Mouse (Mus musculus) liver, embryonic 14.5 days (tissue): ENCODE measurements around the gene Trmt10c. TPM values are rescaled to one million over a fixed set of nuclear protein-coding genes. Genes with fewer than 3 reads are reported as not detected.
"Not testable (repeated sequence)": the region's sequence is repeated elsewhere in the genome, so short reads cannot be mapped to it uniquely, and the experiment has no call there.

Source experiments
- ATAC-seq: fragments of 200-750 bp; cut with Nextera tagmentation; 2 replicates; pipeline ENCODE4 v1.8.0; 2017; ENCODE audit warnings: moderate number of reproducible peaks, mild to moderate bottlenecking, moderate library complexity; ENCODE audit not compliant: insufficient read depth
- DNase-seq, 3 experiments: peaks; one replicate each; pipeline ENCODE4 v3.0.0-alpha.2; 2012 to 2013; ENCODE audit warnings: low read depth in 3 of 3, low spot score in 3 of 3
- H3K27ac ChIP-seq: fragments of 300-500 bp; sonication (generic); 2 replicates; pipeline ENCODE4 v1.5.1; 2014; ENCODE audit warnings: moderate library complexity, mild to moderate bottlenecking, control low read depth, inconsistent platforms
- H3K27me3 ChIP-seq: fragments of 300-500 bp; sonication (generic); 2 replicates; pipeline ENCODE4 v1.6.1; 2014; ENCODE audit warnings: mild to moderate bottlenecking, low read length, moderate library complexity; ENCODE audit not compliant: control insufficient read depth, insufficient read depth
- H3K36me3 ChIP-seq: fragments of 300-500 bp; sonication (generic); replicated peaks from 2 replicates; pipeline ENCODE4 v1.6.1; 2014; ENCODE audit warnings: low read depth; ENCODE audit not compliant: control insufficient read depth, insufficient read depth
- H3K4me1 ChIP-seq, 2 experiments: fragments of 200-500 bp in 1 of 2; fragments of 300-500 bp in 1 of 2; sonication (generic) in 1 of 2; replicated peaks; 2 replicates each; pipeline ENCODE4 v1.6.1; 2012 to 2014; ENCODE audit warnings: antibody characterized with exemption in 1 of 2, inconsistent platforms in 1 of 2, low read length in 1 of 2; ENCODE audit not compliant: control insufficient read depth in 2 of 2, insufficient read depth in 2 of 2
- H3K4me2 ChIP-seq: fragments of 300-500 bp; sonication (generic); 2 replicates; pipeline ENCODE4 v1.6.1; 2014; ENCODE audit warnings: low read depth, mild to moderate bottlenecking, control low read depth, moderate library complexity
- H3K4me3 ChIP-seq, 2 experiments: fragments of 200-500 bp in 1 of 2; fragments of 300-500 bp in 1 of 2; sonication (generic) in 1 of 2; 2 replicates each; pipeline ENCODE4 v1.5.1; 2012 to 2014; ENCODE audit warnings: low read depth in 2 of 2, low read length in 2 of 2, mild to moderate bottlenecking in 2 of 2, control low read depth in 1 of 2, inconsistent platforms in 1 of 2, moderate library complexity in 1 of 2; ENCODE audit not compliant: insufficient read depth in 1 of 2
- H3K9ac ChIP-seq: fragments of 300-500 bp; sonication (generic); replicated peaks from 2 replicates; pipeline ENCODE4 v1.6.1; 2014; ENCODE audit warnings: mild to moderate bottlenecking, control low read depth, moderate library complexity
- H3K9me3 ChIP-seq: fragments of 300-500 bp; sonication (generic); 2 replicates; pipeline ENCODE4 v1.6.1; 2016; ENCODE audit warnings: low read length, mixed read lengths; ENCODE audit not compliant: control insufficient read depth
- CTCF ChIP-seq: IDR thresholded peaks from 2 replicates; pipeline ENCODE4 v1.5.1; 2016; ENCODE audit warnings: antibody characterized with exemption, low read depth, control low read depth
- EP300 ChIP-seq: IDR thresholded peaks from 2 replicates; pipeline ENCODE4 v1.6.1; 2016; ENCODE audit warnings: antibody characterized with exemption, low read depth
- WGBS: fragments of 180-500 bp; shearing (Covaris S2); extraction: QIAGEN DNeasy Blood & Tissue Kit; methylation state at CpG from one replicate; pipeline ENCODE4 v1.1.7; 2014; ENCODE audit not compliant: insufficient replicate concordance; 5-methylcytosine and 5-hydroxymethylcytosine counted together
- polyA plus RNA-seq, 2 experiments: library from polyadenylated mRNA; depleted of rRNA in 1 of 2; stranded (reverse) in 1 of 2; unstranded in 1 of 2; fragments of >200 nt; fragmentation: Nextera tagmentation in 1 of 2; extraction: Ambion mirVana in 1 of 2; gene quantifications; 2 replicates each; pipeline versions ENCODE4 v1.2.1 to v1.2.3; 2012 to 2014

Gene Trmt10c
- polyA plus RNA-seq, 2 experiments, result 6.1 to 16.1 TPM

DNA sequence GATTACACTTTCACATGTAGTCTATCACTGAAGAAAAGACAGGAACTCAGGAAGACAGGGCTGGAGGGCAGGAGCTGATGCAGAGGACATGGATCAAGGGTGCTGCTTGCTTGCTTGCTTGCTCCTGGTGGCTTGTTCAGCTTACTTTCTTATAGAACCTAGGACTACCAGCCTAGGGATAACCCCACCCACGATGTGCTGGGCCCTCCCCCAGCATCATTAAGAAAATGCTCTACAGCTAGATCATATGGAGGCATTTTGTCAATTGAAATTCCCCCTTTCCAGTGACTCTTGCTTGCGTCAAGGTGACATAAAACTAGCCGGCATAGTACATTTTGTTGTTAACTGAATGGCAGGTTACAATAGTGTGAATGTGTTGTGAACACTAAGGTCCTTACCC, 18.3 kb upstream of the Trmt10c start:
- 64% methylated on average over 3 of the region's 3 CpGs for WGBS
- ATAC-seq, result no peak

DNA sequence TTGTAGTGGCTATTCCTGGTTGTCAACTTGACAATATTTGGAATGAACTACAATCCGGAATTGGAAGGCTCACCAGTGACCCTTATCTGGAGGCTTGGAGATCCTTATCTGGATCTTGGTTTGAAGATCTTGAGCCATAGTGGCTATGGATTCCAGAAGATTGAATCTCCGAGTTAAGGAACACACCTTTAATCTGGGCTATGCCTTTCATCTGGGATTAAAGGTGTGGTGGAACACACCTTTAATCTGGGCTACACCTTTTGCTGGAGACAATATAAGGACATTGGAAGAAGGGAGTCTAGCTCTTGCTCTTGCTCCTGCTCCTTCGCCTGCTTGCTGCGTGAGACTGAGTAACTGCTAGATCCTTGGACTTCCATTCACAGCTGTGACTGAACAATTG, 10.4 kb upstream of the Trmt10c start, which contains the start of gene Senp7:
Gene Senp7 (plus strand): TSS at position 301 of the 400 bp plus-strand sequence.
- not testable (repeated sequence) for ATAC-seq, H3K27me3 ChIP-seq, H3K9ac ChIP-seq, H3K4me1 ChIP-seq, H3K27ac ChIP-seq, H3K4me2 ChIP-seq, DNase-seq, H3K9me3 ChIP-seq, H3K36me3 ChIP-seq, H3K4me3 ChIP-seq
- WGBS, result no CpG with 5 or more reads among the region's 4 CpGs

More for the DNA sequence above, 18.3 kb upstream of the Trmt10c start:
- no peak for DNase-seq
- H3K9ac ChIP-seq, result no peak overlapping the region
- H3K27ac ChIP-seq, result no peak overlapping the region
- peaks cover 0 to 3% of the 10 kb centered on the region in 2 experiments; a peak in 1 of 4 replicates for H3K4me1 ChIP-seq
- no peak overlapping the region for H3K4me2 ChIP-seq
- no peaks in the 10 kb centered on the region for H3K36me3 ChIP-seq
- TF ChIP-seq EP300, result no peak
- TF ChIP-seq CTCF, result no peak
- no peaks in the 10 kb centered on the region for H3K9me3 ChIP-seq
- H3K27me3 ChIP-seq, result no peaks in the 10 kb centered on the region
- H3K4me3 ChIP-seq, result no peak overlapping the region

DNA sequence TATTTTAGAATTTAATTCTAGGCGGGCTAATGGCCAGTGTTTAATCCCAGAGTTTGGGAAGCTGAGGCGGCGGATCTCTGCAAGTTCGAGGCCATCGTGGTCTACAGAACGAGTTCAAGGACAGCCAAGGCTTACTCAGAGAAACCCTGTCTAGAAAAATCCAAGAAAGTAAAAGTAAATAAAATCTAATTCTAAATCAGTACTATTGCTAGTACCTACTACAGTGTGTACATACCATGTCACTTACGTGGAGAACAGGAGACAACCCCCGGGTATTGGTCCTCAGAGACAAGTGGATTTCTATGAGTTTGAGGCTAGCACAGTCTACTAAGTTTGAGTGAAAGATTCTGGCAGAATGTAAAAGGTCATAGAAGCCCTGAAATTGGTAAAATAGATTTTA, 471 bp upstream of the Trmt10c start:
- peaks cover 18% of the 10 kb centered on the region for H3K36me3 ChIP-seq
- peak overlapping the region; percentile 94 for H3K4me2 ChIP-seq
- ATAC-seq, result peak; percentile 2; the same call in 1 of the 2 replicates
- DNase-seq, result no peak
- H3K9ac ChIP-seq, result peak overlapping the region; percentile 83
- H3K9me3 ChIP-seq, result no peaks in the 10 kb centered on the region
- no peaks in the 10 kb centered on the region for H3K27me3 ChIP-seq
- H3K27ac ChIP-seq, result peak overlapping the region; percentile 82
- peaks cover 3 to 11% of the 10 kb centered on the region in 2 experiments for H3K4me1 ChIP-seq
- H3K4me3 ChIP-seq, result peak overlapping the region; percentile 88 to 94
- WGBS, result 22% methylated on average over 8 of the region's 8 CpGs
- TF ChIP-seq EP300 (no peak), CTCF (no peak)

DNA sequence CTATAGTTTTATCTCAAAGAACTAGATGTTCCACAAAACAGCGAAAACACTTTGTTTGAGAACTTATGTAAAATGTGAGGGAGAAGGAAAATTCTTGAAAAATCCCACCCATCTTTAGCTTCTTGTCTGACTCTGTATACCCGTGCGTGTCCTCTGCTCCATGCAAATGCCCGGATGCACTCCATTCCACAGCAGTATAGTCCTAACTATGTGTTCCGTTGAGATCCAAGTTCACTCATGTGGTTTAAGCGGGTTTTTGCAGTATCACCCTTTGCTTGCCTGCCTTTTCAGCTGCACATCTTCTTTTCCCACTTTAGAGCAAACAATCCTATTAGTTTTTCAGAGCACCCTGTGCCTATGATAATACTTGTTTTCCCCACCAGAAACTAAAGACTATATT, 1.1 kb downstream of the Trmt10c start:
- 29% methylated on average over 6 of the region's 6 CpGs for WGBS
- Histone ChIP-seq H3K9me3 (no peaks in the 10 kb centered on the region), H3K4me3 (peak overlapping the region; percentile 88 to 94), H3K36me3 (peaks cover 27% of the 10 kb centered on the region), H3K4me1 (peaks cover 3 to 11% of the 10 kb centered on the region in 2 experiments), H3K27me3 (no peaks in the 10 kb centered on the region), H3K27ac (no peak overlapping the region), H3K9ac (peak overlapping the region; percentile 83), H3K4me2 (peak overlapping the region; percentile 94)
- DNase-seq, result no peak
- ATAC-seq, result no peak
- TF ChIP-seq EP300 (no peak), CTCF (no peak)

DNA sequence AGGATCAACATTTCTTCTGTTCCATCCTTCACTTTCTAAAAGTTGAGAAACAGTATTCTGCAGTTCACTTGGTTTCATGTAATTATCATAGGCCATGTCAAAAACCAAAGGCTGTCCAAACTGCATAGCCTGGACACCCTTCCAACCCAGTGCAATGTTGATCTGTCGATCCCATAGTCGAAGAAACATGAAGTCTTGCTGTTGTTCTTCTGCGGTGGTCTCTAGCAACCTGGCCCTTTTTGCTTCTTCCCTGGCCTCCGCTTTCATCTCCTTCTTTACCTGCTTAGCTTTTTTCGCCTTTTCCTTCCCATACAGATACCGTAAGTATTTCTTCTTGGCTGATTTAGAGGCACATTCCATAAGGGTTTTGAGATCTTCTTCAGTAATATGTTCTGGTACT, 3.1 kb downstream of the Trmt10c start:
- H3K27me3 ChIP-seq, result no peaks in the 10 kb centered on the region
- TF ChIP-seq EP300 (no peak), CTCF (no peak)
- H3K4me2 ChIP-seq, result no peak overlapping the region
- H3K9ac ChIP-seq, result no peak overlapping the region
- H3K27ac ChIP-seq, result no peak overlapping the region
- H3K36me3 ChIP-seq, result peaks cover 27% of the 10 kb centered on the region
- no peak overlapping the region for H3K4me3 ChIP-seq
- no peak for ATAC-seq
- peaks cover 8 to 18% of the 10 kb centered on the region in 2 experiments for H3K4me1 ChIP-seq
- H3K9me3 ChIP-seq, result no peaks in the 10 kb centered on the region
- DNase-seq, result no peak
- WGBS, result 87% methylated on average over 6 of the region's 6 CpGs
